ENCODE assay signal across 15 mouse cellular contexts in genomic region chr17:31813938-31814622, GRCm38 (mm10). TPM values are rescaled to one million over a fixed set of nuclear protein-coding genes. Genes with fewer than 3 reads are reported as not detected.
DNase-seq lines count a peak whose midpoint lies in the region; ATAC-seq and TF ChIP-seq lines count a peak whose summit lies in the region.
"Had no signal": no experiment of that assay in that cellular context is flagged by ENCODE, and none has a peak within 500 bp of the region (broad histone marks: within the 10 kb centered on the region; RNA-seq: fewer than 3 reads in every experiment).

No protein-coding gene starts in this region.

- H3K4me2 ChIP-seq in hindbrain, embryonic 13.5 days: no peak overlapping the region
- no peak overlapping the region for H3K4me2 ChIP-seq in midbrain, postnatal 0 days (ENCODE audit: low read depth, low read length, poor library complexity, severe bottlenecking)
- H3K4me2 ChIP-seq: lung, embryonic 14.5 days had no signal

- no peak for TF ChIP-seq POLR2A in lung, adult 2 months (IDR thresholded peaks at IDR 0.05; ENCODE audit: borderline replicate concordance, extremely low read depth, low read depth, low read length)

- no peaks in the 10 kb centered on the region for H3K36me3 ChIP-seq in heart, embryonic 10.5 days
- H3K36me3 ChIP-seq in hindbrain, embryonic 13.5 days: no peaks in the 10 kb centered on the region
- H3K36me3 ChIP-seq in midbrain, postnatal 0 days (ENCODE audit: insufficient read depth, low read length): no peaks in the 10 kb centered on the region

- ATAC-seq in hindbrain, embryonic 13.5 days (ENCODE audit: low FRiP score): peak; percentile 57; the same call in 1 of the 2 replicates
- no peak for ATAC-seq in midbrain, postnatal 0 days (ENCODE audit: low FRiP score)
- ATAC-seq: intestine, embryonic 16.5 days had no signal

- no peak overlapping the region for H3K9ac ChIP-seq in hindbrain, embryonic 13.5 days
- no peak overlapping the region for H3K9ac ChIP-seq in midbrain, postnatal 0 days (replicated peaks; ENCODE audit: low read length, poor library complexity, severe bottlenecking)
- H3K9ac ChIP-seq: lung, embryonic 14.5 days had no signal

- no peak for TF ChIP-seq CTCF in midbrain, postnatal 0 days (IDR thresholded peaks at IDR 0.05)
- no peak for TF ChIP-seq CTCF in gastrocnemius, adult 2 months (IDR thresholded peaks at IDR 0.05)
- no peak for TF ChIP-seq CTCF in lung, adult 2 months (IDR thresholded peaks at IDR 0.05; ENCODE audit: insufficient read depth, low read length)

- no peak overlapping the region for H3K4me3 ChIP-seq in heart, embryonic 10.5 days
- no peak overlapping the region for H3K4me3 ChIP-seq in hindbrain, embryonic 13.5 days
- H3K4me3 ChIP-seq in midbrain, postnatal 0 days (ENCODE audit: low read depth, low read length): no peak overlapping the region
- no peak overlapping the region for H3K4me3 ChIP-seq in gastrocnemius, adult 2 months
- no peak overlapping the region for H3K4me3 ChIP-seq in lung, adult 2 months (replicated peaks; ENCODE audit: extremely low read depth, low read depth, low read length)
- H3K4me3 ChIP-seq: myocyte had no signal

- 74% methylated on average over 3 of the region's 3 CpGs for WGBS in heart, embryonic 10.5 days
- 50% methylated on average over 3 of the region's 3 CpGs for WGBS in hindbrain, embryonic 13.5 days
- 46% methylated on average over 3 of the region's 3 CpGs for WGBS in midbrain, postnatal 0 days
- 73% methylated on average over 3 of the region's 3 CpGs for WGBS in lung, adult 2 months

- H3K9me3 ChIP-seq in heart, embryonic 10.5 days: no peaks in the 10 kb centered on the region
- H3K9me3 ChIP-seq in hindbrain, embryonic 13.5 days: no peaks in the 10 kb centered on the region
- no peaks in the 10 kb centered on the region for H3K9me3 ChIP-seq in midbrain, postnatal 0 days (ENCODE audit: low read length)

- peak overlapping the region; percentile 47; the same call in 1 of the 2 replicates for H3K27ac ChIP-seq in heart, embryonic 10.5 days
- H3K27ac ChIP-seq in hindbrain, embryonic 13.5 days: peak overlapping the region; percentile 78
- H3K27ac ChIP-seq in midbrain, postnatal 0 days (ENCODE audit: low read depth, low read length): no peak overlapping the region
- no peak overlapping the region for H3K27ac ChIP-seq in gastrocnemius, adult 2 months
- H3K27ac ChIP-seq: macrophage had no signal

- intact Hi-C loops in heart, postnatal 10 days (cut with DNase I): no loop called here
- intact Hi-C loops in gastrocnemius, adult 2 months (cut with DNase I): no loop called here

- H3K27me3 ChIP-seq in heart, embryonic 10.5 days (ENCODE audit: insufficient read depth, poor library complexity, severe bottlenecking): peaks cover 19% of the 10 kb centered on the region
- H3K27me3 ChIP-seq in hindbrain, embryonic 13.5 days: 0 out of 2 replicates have a peak, but pooled peaks cover 2% of the 10 kb centered on the region
- no peaks in the 10 kb centered on the region for H3K27me3 ChIP-seq in midbrain, postnatal 0 days (ENCODE audit: insufficient read depth, low read length)

- peaks cover 19% of the 10 kb centered on the region; the same call in 1 of the 2 replicates for H3K4me1 ChIP-seq in heart, embryonic 10.5 days
- peaks cover 45% of the 10 kb centered on the region for H3K4me1 ChIP-seq in hindbrain, embryonic 13.5 days (replicated peaks)
- H3K4me1 ChIP-seq in midbrain, postnatal 0 days (ENCODE audit: insufficient read depth, low read length): peaks cover 14% of the 10 kb centered on the region
- no peaks in the 10 kb centered on the region for H3K4me1 ChIP-seq in lung, adult 2 months (ENCODE audit: control insufficient read depth, insufficient read depth, low read length)

- DNase-seq in heart, embryonic 10.5 days (ENCODE audit: low spot score): no peak
- no peak for DNase-seq in heart, postnatal 10 days
- DNase-seq in Muller cell, postnatal 12 days (ENCODE audit: inconsistent ontology term): peak; percentile 41
- peak; percentile 35 for DNase-seq in midbrain, postnatal 0 days (ENCODE audit: low spot score)
- DNase-seq in gastrocnemius, adult 2 months: no peak
- no peak for DNase-seq in lung, adult 2 months
- no peak for DNase-seq in layer of hippocampus, adult 9-11 months
- DNase-seq: adrenal gland, adult 2 months; cerebellum, adult 8-10 months; right cerebral cortex, postnatal 14 days had no signal

RNA-seq across cellular contexts. Expression of gene Sik1, which starts 41.5 kb away (rescaled TPM):
- 20.9 and 22.0 TPM in 2 replicates for polyA plus RNA-seq in heart, embryonic 10.5 days (2016; fragmentation: Nextera tagmentation; extraction: Ambion mirVana)
- total RNA-seq in heart, postnatal 10 days (2021): 10 to 100 TPM; 33.6 to 45.9 TPM
- polyA plus RNA-seq in hindbrain, embryonic 13.5 days (2015; fragmentation: Nextera tagmentation; extraction: Ambion mirVana): 20.1 and 23.4 TPM in 2 replicates
- 48.5 and 54.2 TPM in 2 replicates for total RNA-seq in midbrain, postnatal 0 days (2014; rRNA removed)
- polyA plus RNA-seq in midbrain, postnatal 0 days (2015; fragmentation: Nextera tagmentation; extraction: Ambion mirVana): 17.6 and 22.3 TPM in 2 replicates
- 10 to 100 TPM; 13.4 to 58.6 TPM for total RNA-seq in gastrocnemius, adult 2 months (2021)
- 60.5 and 87.9 TPM in 2 replicates for polyA plus RNA-seq in lung, adult 2 months (2012; rRNA removed)

Comparison
In these comparisons a context has a peak if more than half of its experiments do, and no peak if none do; other contexts are left out.
1. DNase-seq: peak in Muller cell, postnatal 12 days (single experiment) and midbrain, postnatal 0 days (single experiment); none in heart, embryonic 10.5 days (single experiment), heart, postnatal 10 days (0 of 2), gastrocnemius, adult 2 months (single experiment), lung, adult 2 months (single experiment) and layer of hippocampus, adult 9-11 months (single experiment).
2. H3K27ac ChIP-seq: peak in heart, embryonic 10.5 days (single experiment) and hindbrain, embryonic 13.5 days (single experiment); none in midbrain, postnatal 0 days (single experiment) and gastrocnemius, adult 2 months (single experiment).